Mouse (Mus musculus) cerebellum, postnatal 4 days (tissue): ENCODE data around the gene Pwp2.
"Not testable (repeated sequence)": the region's sequence is repeated elsewhere in the genome, so short reads cannot be mapped to it uniquely, and the experiment has no call there.

ENCODE experiments used
- DNase-seq, 2 experiments: peaks; one replicate each; pipeline ENCODE4 v3.0.0; 2022; ENCODE audit warnings: low spot score in 2 of 2, mixed read lengths in 1 of 2

Pwp2 gene

GRCm38 (mm10) chr10:78140843-78141242 is 44.1 kb downstream of the Pwp2 start:
- no peak for DNase-seq

DNA sequence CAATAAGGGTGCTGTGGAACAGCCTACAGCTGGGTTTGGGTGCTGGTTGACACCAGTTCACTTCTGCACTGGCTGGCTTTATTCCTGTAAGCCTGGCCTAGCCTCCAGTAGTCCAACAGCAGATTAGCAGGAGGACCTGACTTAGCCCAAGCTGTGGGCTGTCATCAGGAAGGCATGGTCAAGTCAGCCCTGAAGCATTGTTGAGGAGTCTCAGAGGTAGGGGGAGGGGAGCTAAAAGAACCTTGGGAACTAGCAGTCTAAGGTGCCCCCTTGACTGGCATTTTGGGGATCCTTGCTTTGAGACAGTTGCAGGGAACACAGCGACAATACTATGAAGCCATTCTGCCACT is 44.7 kb downstream of the Pwp2 start:
- DNase-seq = no peak

DNA sequence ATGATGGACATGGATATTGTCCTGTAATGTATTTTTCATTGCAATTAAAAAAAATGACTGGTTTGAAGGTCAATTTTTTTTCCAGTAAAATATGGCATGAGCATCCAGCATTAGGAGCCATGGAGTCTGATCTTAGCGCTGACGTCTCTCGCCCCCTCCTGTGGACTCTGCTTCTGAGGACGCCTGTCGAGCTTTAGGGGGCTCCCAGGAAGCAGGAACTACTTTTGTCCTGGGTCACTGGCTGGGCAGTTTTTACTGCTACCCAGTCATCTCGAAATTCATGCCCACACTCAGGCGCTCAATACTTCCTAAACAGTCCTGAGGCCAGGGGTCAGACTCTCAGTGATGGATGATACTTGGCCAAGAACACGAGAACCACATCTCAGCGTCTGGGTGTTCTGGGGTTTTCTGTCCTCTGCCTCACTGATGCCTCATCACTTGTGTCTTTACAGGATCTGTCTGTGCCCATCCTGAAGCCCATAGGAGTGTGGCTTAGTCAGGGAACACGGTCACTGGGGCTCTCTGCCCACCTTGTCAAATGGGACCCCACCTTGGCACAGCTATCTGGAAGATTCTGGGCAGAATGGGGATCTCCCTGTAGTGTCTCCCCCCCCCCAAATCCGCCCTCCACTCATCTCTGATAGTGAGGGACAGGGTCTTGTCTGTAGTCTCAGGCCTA is 45.2 kb downstream of the Pwp2 start:
- DNase-seq = no peak

- DNase-seq = no peak
These were observed 46.0 kb downstream of the Pwp2 start for GRCm38 (mm10) chr10:78138812-78139523.

- no peak for DNase-seq
These were observed 47.8 kb downstream of the Pwp2 start for GRCm38 (mm10) chr10:78137191-78137590.

GRCm38 (mm10) chr10:78135947-78136346 is 49.0 kb downstream of the Pwp2 start:
- no peak for DNase-seq

- DNase-seq = no peak
These were observed 49.8 kb downstream of the Pwp2 start for GRCm38 (mm10) chr10:78134975-78135798.

- DNase-seq = no peak
These were observed 50.5 kb downstream of the Pwp2 start for GRCm38 (mm10) chr10:78134400-78134799.

DNA sequence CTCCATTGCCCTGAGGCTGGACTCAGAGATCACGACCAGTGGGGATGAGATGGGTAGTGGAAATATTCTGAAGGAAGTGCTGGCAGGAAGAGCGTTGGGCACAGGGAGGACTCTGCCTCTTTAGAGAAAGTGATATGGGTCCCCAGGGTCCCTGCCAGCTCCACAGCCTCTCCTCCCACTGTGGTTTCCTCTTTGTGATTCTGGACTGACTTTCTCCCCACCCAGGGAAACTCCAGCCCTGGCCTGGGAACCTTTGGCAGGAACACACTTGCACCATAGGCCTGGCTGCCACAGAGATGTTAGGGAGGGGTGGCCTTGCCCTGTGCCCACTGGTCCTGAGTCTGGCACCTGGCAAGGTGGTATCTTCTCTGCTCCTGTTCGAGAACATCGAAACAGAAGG is 55.0 kb downstream of the Pwp2 start:
- no peak for DNase-seq

GRCm38 (mm10) chr10:78129423-78129822 is 55.5 kb downstream of the Pwp2 start:
- peak in 1 of 2 experiments; percentile 21 for DNase-seq

GRCm38 (mm10) chr10:78128647-78129046 is 56.3 kb downstream of the Pwp2 start:
- no peak for DNase-seq

- DNase-seq = no peak
These were observed 57.0 kb downstream of the Pwp2 start for GRCm38 (mm10) chr10:78127931-78128330.

DNA sequence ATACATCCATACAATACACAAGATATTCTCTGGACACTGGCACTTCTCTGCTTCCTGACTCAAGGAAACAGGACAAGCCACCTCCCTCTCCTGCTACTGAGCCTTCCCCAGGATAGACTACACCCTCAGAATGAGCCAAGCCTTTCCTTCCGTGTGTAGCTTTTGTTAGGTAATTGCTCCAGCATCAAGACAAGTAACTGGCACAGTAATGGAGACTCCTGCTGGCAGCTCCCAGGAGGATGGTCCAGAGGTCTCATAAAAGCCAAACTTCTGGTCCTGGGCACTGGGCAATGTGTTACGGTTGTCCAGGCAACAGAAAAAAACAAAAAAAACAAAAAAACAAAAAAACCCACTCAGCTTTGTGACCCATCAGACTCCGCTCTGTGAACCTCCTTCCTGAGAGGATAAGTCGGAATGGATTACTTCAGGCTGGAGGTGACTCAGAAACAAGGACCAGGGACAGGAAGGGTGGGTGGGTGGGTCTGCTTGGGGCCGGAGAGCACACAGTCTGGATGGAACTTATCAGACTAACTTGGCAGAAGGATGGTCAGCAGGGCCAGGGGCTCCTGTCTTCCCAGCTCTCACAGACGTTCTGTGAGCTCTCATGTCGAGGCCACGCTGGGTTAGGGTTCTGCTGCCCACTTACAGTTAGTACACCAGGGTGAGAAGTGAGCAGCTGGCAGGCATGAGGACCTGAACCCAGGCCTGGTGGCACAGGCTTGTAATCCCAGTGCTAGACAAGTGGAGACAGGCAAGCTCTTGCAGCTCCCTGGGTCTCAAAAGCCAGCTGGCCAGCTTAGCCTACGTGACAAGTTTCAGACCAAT is 57.7 kb downstream of the Pwp2 start:
- DNase-seq = no peak

GRCm38 (mm10) chr10:78126311-78126710 is 58.6 kb downstream of the Pwp2 start:
- DNase-seq = no peak

DNA sequence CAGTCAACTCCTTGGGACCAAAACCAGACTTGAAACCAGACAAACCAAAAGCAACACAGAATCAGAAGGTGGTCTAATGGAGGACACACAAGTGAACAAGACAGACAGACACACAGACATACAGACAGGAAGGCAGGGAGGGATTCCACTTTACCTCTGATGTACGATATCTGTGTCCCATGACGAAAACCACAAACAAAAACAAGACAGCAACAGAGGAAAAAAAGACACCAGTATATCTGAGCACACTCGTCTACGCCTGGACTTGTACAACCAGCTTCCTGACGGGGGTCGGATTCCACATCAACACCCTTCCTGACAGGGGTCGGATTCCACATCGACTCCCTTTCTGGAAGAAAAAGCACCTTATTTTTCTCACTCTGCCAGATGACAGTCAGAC is 59.9 kb downstream of the Pwp2 start:
- DNase-seq = not testable (repeated sequence)

DNA sequence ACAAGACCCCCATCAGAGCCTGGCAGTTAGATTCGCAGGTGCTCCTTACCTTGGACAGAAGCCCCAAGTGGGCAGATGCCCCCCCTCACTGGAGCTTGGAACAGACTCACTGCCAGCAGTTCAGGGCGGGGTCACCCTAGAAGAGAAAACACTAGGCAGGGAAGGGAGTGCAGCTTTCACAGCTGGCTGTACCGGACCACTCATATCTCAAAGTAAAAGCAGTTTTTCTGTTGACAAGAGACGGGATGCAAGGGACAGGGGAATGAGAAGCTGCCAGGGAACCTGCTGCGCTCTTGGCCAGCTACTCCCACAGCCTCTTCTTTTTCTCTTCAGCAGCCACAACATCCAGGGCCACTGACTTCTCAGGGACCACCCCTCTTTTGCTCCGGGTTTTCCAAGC is 60.8 kb downstream of the Pwp2 start:
- DNase-seq = not testable (repeated sequence)
